Mouse (Mus musculus) ES-Bruce4 (cell line): ENCODE results near the gene Tnni3k.

Experiments
- CTCF ChIP-seq: IDR thresholded peaks from one replicate; pipeline ENCODE4 v1.8.1; 2011; ENCODE audit warnings: low read depth, low read length
- EP300 ChIP-seq: IDR thresholded peaks from 2 replicates; pipeline ENCODE4 v1.6.1; 2011; ENCODE audit warnings: low read depth, low read length; ENCODE audit not compliant: insufficient read depth
- POLR2A ChIP-seq: IDR thresholded peaks from one replicate; pipeline ENCODE4 v1.8.1; 2011; ENCODE audit warnings: low read length; ENCODE audit not compliant: insufficient read depth

DNA sequence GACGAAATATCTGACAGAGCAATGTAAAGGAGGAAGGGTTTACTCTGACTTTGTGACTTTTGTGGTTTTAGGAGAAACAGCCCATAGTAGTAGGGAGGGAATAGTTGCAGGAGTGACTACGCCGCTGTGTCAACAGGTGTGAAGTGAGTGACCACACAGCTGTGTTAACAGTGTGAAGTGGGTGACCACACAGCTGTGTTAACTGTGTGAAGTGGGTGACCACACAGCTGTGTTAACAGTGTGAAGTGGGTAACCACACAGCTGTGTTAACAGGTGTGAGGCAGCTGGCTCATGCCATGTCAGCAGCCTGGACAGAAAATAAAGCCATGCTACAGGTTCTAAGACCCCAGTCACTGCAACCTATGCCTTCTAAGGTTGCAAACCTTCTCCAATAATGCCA lies 162.0 kb downstream of the Tnni3k start:
- TF ChIP-seq EP300 = no peak
- TF ChIP-seq POLR2A = no peak
- TF ChIP-seq CTCF = no peak
